Mouse (Mus musculus): ENCODE data around the gene Oxgr1. TPM values are rescaled to one million over a fixed set of nuclear protein-coding genes. Genes with fewer than 3 reads are reported as not detected.

Oxgr1 gene
- polyA plus RNA-seq (2015; fragmentation: Nextera tagmentation; extraction: Ambion mirVana), result not detected in 2 replicates

GRCm38 (mm10) chr14:120042187-120042820 is at the start of gene Oxgr1:
Gene Oxgr1, minus strand, starts transcription at chr14:120042435.
- H3K9me3 ChIP-seq (replicated peaks; ENCODE audit: control insufficient read depth, low read length), result no peaks in the 10 kb centered on the region
- no peak within 1 kb of the TSS for H3K4me3 ChIP-seq (ENCODE audit: low read depth, low read length)
- H3K4me2 ChIP-seq (ENCODE audit: low read depth, low read length), result no peak within 1 kb of the TSS
- no peaks in the 10 kb centered on the region for H3K36me3 ChIP-seq (ENCODE audit: control insufficient read depth, insufficient read depth)
- H3K4me1 ChIP-seq (ENCODE audit: control insufficient read depth, low read depth, low read length), result no peaks in the 10 kb centered on the region
- H3K27me3 ChIP-seq (ENCODE audit: control insufficient read depth, insufficient read depth, low read depth, low read length), result no peaks in the 10 kb centered on the region
- 76% methylated on average over 17 of the region's 17 CpGs for WGBS (ENCODE audit: insufficient replicate concordance)
- no peak within 1 kb of the TSS for H3K9ac ChIP-seq (ENCODE audit: low read depth, low read length)
- ATAC-seq (ENCODE audit: low read depth), result no peak
- H3K27ac ChIP-seq (ENCODE audit: low read length), result no peak within 1 kb of the TSS

GRCm38 (mm10) chr14:120090401-120090800 is 48.2 kb upstream of the Oxgr1 start:
- Histone ChIP-seq H3K27ac (ENCODE audit: low read length) (no peak overlapping the region), H3K4me1 (ENCODE audit: control insufficient read depth, low read depth, low read length) (no peaks in the 10 kb centered on the region), H3K27me3 (ENCODE audit: control insufficient read depth, insufficient read depth, low read depth, low read length) (no peaks in the 10 kb centered on the region), H3K9me3 (replicated peaks; ENCODE audit: control insufficient read depth, low read length) (no peaks in the 10 kb centered on the region), H3K4me3 (ENCODE audit: low read depth, low read length) (no peak overlapping the region), H3K9ac (ENCODE audit: low read depth, low read length) (no peak overlapping the region), H3K4me2 (ENCODE audit: low read depth, low read length) (no peak overlapping the region), H3K36me3 (ENCODE audit: control insufficient read depth, insufficient read depth) (no peaks in the 10 kb centered on the region)
- 33% methylated on average over 1 of the region's 1 CpGs for WGBS (ENCODE audit: insufficient replicate concordance)
- no peak for ATAC-seq (ENCODE audit: low read depth)

DNA sequence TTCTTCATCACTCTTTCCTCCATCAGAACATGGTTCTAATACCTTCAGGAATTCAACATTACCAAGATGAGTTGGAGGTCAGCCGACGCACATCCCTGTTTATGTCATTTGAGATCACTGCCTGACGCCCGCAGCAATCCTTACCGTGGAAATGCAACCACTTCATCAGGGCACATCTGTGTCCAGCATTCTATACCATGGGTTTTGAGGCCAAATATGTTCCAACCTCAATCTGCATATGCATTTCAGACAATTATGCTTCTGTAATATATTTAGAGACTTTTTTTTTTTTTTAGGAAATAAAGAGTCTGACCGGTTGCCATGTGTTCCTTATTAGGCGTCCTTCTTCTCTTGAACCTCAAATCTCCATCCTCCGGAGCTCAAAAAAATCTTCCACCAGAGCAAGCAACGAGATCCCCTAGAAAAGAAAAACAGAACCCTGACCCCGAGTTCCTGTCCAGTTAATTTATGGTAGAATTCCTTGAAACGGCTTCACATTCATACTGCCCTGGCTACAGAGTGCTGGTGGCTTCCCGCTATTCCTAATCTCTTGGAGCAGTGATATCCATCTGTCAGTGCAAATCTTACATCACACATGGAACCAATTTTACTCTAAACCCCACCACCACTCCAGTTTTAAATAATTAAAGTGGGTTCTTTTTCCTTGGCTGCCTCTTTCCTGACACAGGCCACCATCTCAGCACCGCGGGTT is 47.6 kb upstream of the Oxgr1 start:
- no peaks in the 10 kb centered on the region for H3K27me3 ChIP-seq (ENCODE audit: control insufficient read depth, insufficient read depth, low read depth, low read length)
- no peaks in the 10 kb centered on the region for H3K36me3 ChIP-seq (ENCODE audit: control insufficient read depth, insufficient read depth)
- 63% methylated on average over 14 of the region's 14 CpGs for WGBS (ENCODE audit: insufficient replicate concordance)
- no peak for ATAC-seq (ENCODE audit: low read depth)
- H3K4me1 ChIP-seq (ENCODE audit: control insufficient read depth, low read depth, low read length), result no peaks in the 10 kb centered on the region
- no peak overlapping the region for H3K27ac ChIP-seq (ENCODE audit: low read length)
- no peak overlapping the region for H3K4me2 ChIP-seq (ENCODE audit: low read depth, low read length)
- no peak overlapping the region for H3K9ac ChIP-seq (ENCODE audit: low read depth, low read length)
- no peak overlapping the region for H3K4me3 ChIP-seq (ENCODE audit: low read depth, low read length)
- H3K9me3 ChIP-seq (replicated peaks; ENCODE audit: control insufficient read depth, low read length), result no peaks in the 10 kb centered on the region

DNA sequence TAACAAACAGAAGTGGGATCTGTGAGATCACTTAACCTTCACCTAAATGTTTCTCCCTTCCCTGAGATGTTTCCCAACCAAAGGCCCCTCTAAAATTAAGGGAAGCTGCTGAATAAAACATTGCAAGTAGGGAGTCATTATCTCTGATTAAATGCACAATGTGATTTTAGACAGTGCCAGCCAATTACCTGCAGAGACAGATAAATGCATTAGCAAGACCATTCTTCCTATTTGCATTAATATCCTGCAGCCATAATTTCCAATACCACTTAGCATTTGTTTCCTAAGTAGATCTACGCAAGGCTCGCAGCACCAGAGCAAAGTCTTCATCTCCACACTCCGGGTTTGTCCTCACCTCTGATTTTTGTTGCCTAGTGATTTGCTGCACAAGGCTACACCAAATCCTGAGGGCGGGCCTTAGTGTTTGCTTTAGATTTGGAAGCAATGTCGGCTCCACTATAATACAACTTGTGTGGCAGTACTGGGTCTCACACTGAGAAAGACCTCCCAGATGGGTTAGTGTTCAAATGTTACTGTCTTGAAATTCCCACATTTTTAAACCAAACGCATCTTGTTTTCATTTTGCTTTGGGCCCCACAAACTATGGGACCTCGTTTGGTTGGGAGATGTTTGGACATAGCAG is 46.9 kb upstream of the Oxgr1 start:
- H3K9me3 ChIP-seq (replicated peaks; ENCODE audit: control insufficient read depth, low read length), result no peaks in the 10 kb centered on the region
- H3K9ac ChIP-seq (ENCODE audit: low read depth, low read length), result no peak overlapping the region
- H3K4me1 ChIP-seq (ENCODE audit: control insufficient read depth, low read depth, low read length), result no peaks in the 10 kb centered on the region
- H3K27me3 ChIP-seq (ENCODE audit: control insufficient read depth, insufficient read depth, low read depth, low read length), result no peaks in the 10 kb centered on the region
- H3K27ac ChIP-seq (ENCODE audit: low read length), result no peak overlapping the region
- ATAC-seq (ENCODE audit: low read depth), result no peak
- H3K36me3 ChIP-seq (ENCODE audit: control insufficient read depth, insufficient read depth), result no peaks in the 10 kb centered on the region
- no peak overlapping the region for H3K4me3 ChIP-seq (ENCODE audit: low read depth, low read length)
- WGBS (ENCODE audit: insufficient replicate concordance), result 65% methylated on average over 7 of the region's 7 CpGs
- no peak overlapping the region for H3K4me2 ChIP-seq (ENCODE audit: low read depth, low read length)

GRCm38 (mm10) chr14:120084084-120084667 is 41.9 kb upstream of the Oxgr1 start:
- H3K36me3 ChIP-seq (ENCODE audit: control insufficient read depth, insufficient read depth), result no peaks in the 10 kb centered on the region
- no peak overlapping the region for H3K4me2 ChIP-seq (ENCODE audit: low read depth, low read length)
- ATAC-seq (ENCODE audit: low read depth), result no peak
- no peaks in the 10 kb centered on the region for H3K27me3 ChIP-seq (ENCODE audit: control insufficient read depth, insufficient read depth, low read depth, low read length)
- no peak overlapping the region for H3K9ac ChIP-seq (ENCODE audit: low read depth, low read length)
- H3K4me1 ChIP-seq (ENCODE audit: control insufficient read depth, low read depth, low read length), result no peaks in the 10 kb centered on the region
- H3K4me3 ChIP-seq (ENCODE audit: low read depth, low read length), result no peak overlapping the region
- WGBS (ENCODE audit: insufficient replicate concordance), result 66% methylated on average over 9 of the region's 9 CpGs
- H3K27ac ChIP-seq (ENCODE audit: low read length), result no peak overlapping the region
- no peaks in the 10 kb centered on the region for H3K9me3 ChIP-seq (replicated peaks; ENCODE audit: control insufficient read depth, low read length)

DNA sequence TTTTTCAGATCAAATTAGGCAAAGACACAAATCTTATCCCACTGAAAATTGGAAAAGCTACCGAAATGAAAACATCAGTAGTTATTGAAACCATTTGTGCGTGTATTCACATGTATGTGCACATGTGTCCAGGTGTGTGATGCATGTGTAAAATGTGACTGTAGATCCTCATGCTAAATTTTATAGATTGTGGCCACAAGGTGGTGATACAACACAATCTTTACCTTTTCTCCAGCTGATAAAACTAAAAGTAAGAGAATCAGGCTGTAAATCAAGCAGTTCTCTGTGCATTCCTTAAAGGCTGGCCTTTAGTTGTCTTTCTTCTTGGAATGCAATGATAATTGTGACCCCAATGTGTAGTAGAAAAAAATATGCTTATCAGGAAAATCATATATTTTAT is 34.0 kb upstream of the Oxgr1 start:
- WGBS (ENCODE audit: insufficient replicate concordance), result 20% methylated on average over 2 of the region's 2 CpGs
- H3K27ac ChIP-seq (ENCODE audit: low read length), result no peak overlapping the region
- H3K4me3 ChIP-seq (ENCODE audit: low read depth, low read length), result no peak overlapping the region
- no peaks in the 10 kb centered on the region for H3K36me3 ChIP-seq (ENCODE audit: control insufficient read depth, insufficient read depth)
- no peak for ATAC-seq (ENCODE audit: low read depth)
- no peaks in the 10 kb centered on the region for H3K4me1 ChIP-seq (ENCODE audit: control insufficient read depth, low read depth, low read length)
- no peaks in the 10 kb centered on the region for H3K9me3 ChIP-seq (replicated peaks; ENCODE audit: control insufficient read depth, low read length)
- H3K4me2 ChIP-seq (ENCODE audit: low read depth, low read length), result no peak overlapping the region
- H3K9ac ChIP-seq (ENCODE audit: low read depth, low read length), result no peak overlapping the region
- H3K27me3 ChIP-seq (ENCODE audit: control insufficient read depth, insufficient read depth, low read depth, low read length), result no peaks in the 10 kb centered on the region

- WGBS (ENCODE audit: insufficient replicate concordance), result 46% methylated on average over 5 of the region's 5 CpGs
- no peak overlapping the region for H3K4me2 ChIP-seq (ENCODE audit: low read depth, low read length)
- H3K4me3 ChIP-seq (ENCODE audit: low read depth, low read length), result no peak overlapping the region
- no peak for ATAC-seq (ENCODE audit: low read depth)
- H3K27me3 ChIP-seq (ENCODE audit: control insufficient read depth, insufficient read depth, low read depth, low read length), result no peaks in the 10 kb centered on the region
- H3K27ac ChIP-seq (ENCODE audit: low read length), result no peak overlapping the region
- no peaks in the 10 kb centered on the region for H3K36me3 ChIP-seq (ENCODE audit: control insufficient read depth, insufficient read depth)
- H3K9ac ChIP-seq (ENCODE audit: low read depth, low read length), result no peak overlapping the region
- H3K4me1 ChIP-seq (ENCODE audit: control insufficient read depth, low read depth, low read length), result no peaks in the 10 kb centered on the region
- no peaks in the 10 kb centered on the region for H3K9me3 ChIP-seq (replicated peaks; ENCODE audit: control insufficient read depth, low read length)
These were observed 33.5 kb upstream of the Oxgr1 start for GRCm38 (mm10) chr14:120075746-120076145.

GRCm38 (mm10) chr14:120074231-120074630 is 32.0 kb upstream of the Oxgr1 start:
- no peaks in the 10 kb centered on the region for H3K27me3 ChIP-seq (ENCODE audit: control insufficient read depth, insufficient read depth, low read depth, low read length)
- H3K9me3 ChIP-seq (replicated peaks; ENCODE audit: control insufficient read depth, low read length), result no peaks in the 10 kb centered on the region
- no peak overlapping the region for H3K4me3 ChIP-seq (ENCODE audit: low read depth, low read length)
- H3K27ac ChIP-seq (ENCODE audit: low read length), result no peak overlapping the region
- no peak for ATAC-seq (ENCODE audit: low read depth)
- no peaks in the 10 kb centered on the region for H3K4me1 ChIP-seq (ENCODE audit: control insufficient read depth, low read depth, low read length)
- no peak overlapping the region for H3K9ac ChIP-seq (ENCODE audit: low read depth, low read length)
- H3K36me3 ChIP-seq (ENCODE audit: control insufficient read depth, insufficient read depth), result no peaks in the 10 kb centered on the region
- H3K4me2 ChIP-seq (ENCODE audit: low read depth, low read length), result no peak overlapping the region

DNA sequence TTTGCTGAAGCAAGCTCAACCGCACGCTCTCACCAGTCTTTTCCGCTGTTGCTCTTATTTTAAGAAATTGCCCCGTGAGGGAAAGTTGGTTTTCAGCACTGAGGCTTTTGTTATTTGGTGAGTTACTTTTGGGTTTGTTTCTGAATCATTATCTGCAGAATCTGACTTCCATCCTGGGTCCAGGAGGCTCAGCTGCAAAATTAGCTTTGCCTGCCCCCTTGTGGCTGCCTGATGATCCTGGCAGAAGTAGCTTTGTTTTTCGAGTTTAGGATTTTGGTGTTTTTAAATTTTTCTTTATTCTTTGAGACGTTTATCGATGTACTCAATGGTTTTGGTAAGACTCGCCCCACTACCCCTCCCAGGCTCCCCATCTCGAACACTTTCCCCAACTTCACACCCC is 18.9 kb upstream of the Oxgr1 start:
- WGBS (ENCODE audit: insufficient replicate concordance), result 49% methylated on average over 9 of the region's 9 CpGs
- no peaks in the 10 kb centered on the region for H3K9me3 ChIP-seq (replicated peaks; ENCODE audit: control insufficient read depth, low read length)
- H3K9ac ChIP-seq (ENCODE audit: low read depth, low read length), result no peak overlapping the region
- no peaks in the 10 kb centered on the region for H3K36me3 ChIP-seq (ENCODE audit: control insufficient read depth, insufficient read depth)
- no peaks in the 10 kb centered on the region for H3K27me3 ChIP-seq (ENCODE audit: control insufficient read depth, insufficient read depth, low read depth, low read length)
- H3K4me3 ChIP-seq (ENCODE audit: low read depth, low read length), result no peak overlapping the region
- H3K27ac ChIP-seq (ENCODE audit: low read length), result no peak overlapping the region
- H3K4me2 ChIP-seq (ENCODE audit: low read depth, low read length), result no peak overlapping the region
- no peak for ATAC-seq (ENCODE audit: low read depth)
- no peaks in the 10 kb centered on the region for H3K4me1 ChIP-seq (ENCODE audit: control insufficient read depth, low read depth, low read length)

Measured in liver, embryonic 16.5 days (tissue).